Mouse (Mus musculus) thymus, adult 2 months (tissue): Measurements from ENCODE around the gene AL607142.1. TPM values are rescaled to one million over a fixed set of nuclear protein-coding genes. Genes with fewer than 3 reads are reported as not detected.

Source experiments
- DNase-seq: peaks from one replicate; pipeline ENCODE4 v3.0.0; 2021
- H3K27ac ChIP-seq: fragments of 200-500 bp; 2 replicates; pipeline ENCODE4 v1.5.1; 2012; ENCODE audit warnings: low read length, control low read depth; ENCODE audit not compliant: control insufficient read depth, insufficient read depth
- H3K27me3 ChIP-seq: fragments of 200-500 bp; 2 replicates; pipeline ENCODE4 v1.6.1; 2012; ENCODE audit warnings: mild to moderate bottlenecking, low read length, moderate library complexity, mixed read lengths; ENCODE audit not compliant: control insufficient read depth, insufficient read depth
- H3K36me3 ChIP-seq: fragments of 200-500 bp; 2 replicates; pipeline ENCODE4 v1.6.1; 2012; ENCODE audit warnings: mild to moderate bottlenecking, low read length, moderate library complexity; ENCODE audit not compliant: control insufficient read depth, insufficient read depth
- H3K4me1 ChIP-seq: fragments of 200-500 bp; replicated peaks from 2 replicates; pipeline ENCODE4 v1.6.1; 2012; ENCODE audit warnings: low read length; ENCODE audit not compliant: control insufficient read depth, insufficient read depth
- H3K4me3 ChIP-seq: fragments of 200-500 bp; 2 replicates; pipeline ENCODE4 v1.5.1; 2012; ENCODE audit warnings: mild to moderate bottlenecking, low read length, control low read depth, moderate library complexity; ENCODE audit not compliant: control insufficient read depth, insufficient read depth
- CTCF ChIP-seq: fragments of 200-500 bp; IDR thresholded peaks from 2 replicates; pipeline ENCODE4 v1.5.1; 2012; ENCODE audit warnings: mild to moderate bottlenecking, control low read depth, low read length, moderate library complexity, borderline replicate concordance; ENCODE audit not compliant: control insufficient read depth, poor library complexity, insufficient read depth; ENCODE audit errors: extremely low read depth
- POLR2A ChIP-seq: fragments of 200-500 bp; IDR thresholded peaks from 2 replicates; pipeline ENCODE4 v1.6.1; 2012; ENCODE audit warnings: mild to moderate bottlenecking, low read length, control low read depth, moderate library complexity; ENCODE audit not compliant: control insufficient read depth, poor library complexity, insufficient read depth; ENCODE audit errors: extremely low read depth
- WGBS: fragments of 180-500 bp; shearing (Covaris S2); methylation state at CpG from one replicate; pipeline ENCODE4 v1.1.7; 2018; 5-methylcytosine and 5-hydroxymethylcytosine counted together
- polyA plus RNA-seq: library from polyadenylated mRNA; depleted of rRNA; stranded (reverse); fragments of >200 nt; gene quantifications from 2 replicates; pipeline ENCODE4 v1.2.3, GENCODE M21; 2012

Gene AL607142.1
- polyA plus RNA-seq, 1 experiment, result not detected

DNA sequence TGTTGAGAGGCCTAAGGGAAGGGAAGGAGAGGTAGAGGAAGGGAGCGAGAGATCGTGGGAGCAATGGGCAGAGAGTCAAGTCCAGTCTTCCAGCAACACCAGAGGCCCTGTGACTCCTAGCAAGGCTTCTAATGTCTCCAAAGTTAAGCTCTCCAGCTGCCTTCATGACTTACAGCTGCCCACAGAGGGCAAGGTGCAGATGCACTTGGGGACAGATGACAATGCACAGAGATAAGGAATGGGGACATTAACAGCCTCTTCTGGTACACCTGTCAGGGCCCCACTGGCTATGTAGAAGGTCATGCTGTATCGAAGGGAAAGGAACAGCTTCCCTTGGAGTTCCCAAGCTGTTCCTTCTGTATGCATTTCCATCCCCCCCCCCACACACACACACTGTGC lies 4.8 kb downstream of the AL607142.1 start:
- Histone ChIP-seq H3K4me1 (peaks cover 11% of the 10 kb centered on the region), H3K27me3 (no peaks in the 10 kb centered on the region), H3K27ac (no peak overlapping the region), H3K4me3 (no peak overlapping the region), H3K36me3 (no peaks in the 10 kb centered on the region)
- DNase-seq, result no peak
- TF ChIP-seq CTCF (no peak), POLR2A (no peak)
- 97% methylated on average over 3 of the region's 3 CpGs for WGBS

DNA sequence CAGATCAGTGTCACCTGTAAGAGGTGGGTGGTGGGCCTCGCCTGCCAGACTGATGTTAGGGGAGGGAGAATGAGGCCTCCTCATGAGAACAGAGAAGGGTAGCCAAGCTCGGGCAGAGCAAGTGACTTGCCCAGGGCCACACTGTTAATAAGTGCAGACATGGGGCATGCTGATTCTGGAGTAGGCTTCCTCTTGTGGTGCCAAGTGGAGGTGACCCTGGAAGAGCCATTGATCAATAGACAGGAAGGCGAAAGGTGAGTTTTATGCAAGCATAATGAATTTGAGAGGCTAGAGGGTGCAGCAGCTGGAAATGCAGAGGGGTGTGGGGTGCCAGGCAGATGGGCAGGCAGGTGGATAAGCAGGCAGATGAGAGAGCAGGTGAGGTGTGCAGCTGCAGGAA lies 6.6 kb downstream of the AL607142.1 start:
- no peak overlapping the region for H3K4me3 ChIP-seq
- no peaks in the 10 kb centered on the region for H3K36me3 ChIP-seq
- WGBS, result 78% methylated on average over 3 of the region's 3 CpGs
- peaks cover 11% of the 10 kb centered on the region for H3K4me1 ChIP-seq
- H3K27ac ChIP-seq, result no peak overlapping the region
- no peak for TF ChIP-seq POLR2A
- no peak for TF ChIP-seq CTCF
- H3K27me3 ChIP-seq, result no peaks in the 10 kb centered on the region
- no peak for DNase-seq

DNA sequence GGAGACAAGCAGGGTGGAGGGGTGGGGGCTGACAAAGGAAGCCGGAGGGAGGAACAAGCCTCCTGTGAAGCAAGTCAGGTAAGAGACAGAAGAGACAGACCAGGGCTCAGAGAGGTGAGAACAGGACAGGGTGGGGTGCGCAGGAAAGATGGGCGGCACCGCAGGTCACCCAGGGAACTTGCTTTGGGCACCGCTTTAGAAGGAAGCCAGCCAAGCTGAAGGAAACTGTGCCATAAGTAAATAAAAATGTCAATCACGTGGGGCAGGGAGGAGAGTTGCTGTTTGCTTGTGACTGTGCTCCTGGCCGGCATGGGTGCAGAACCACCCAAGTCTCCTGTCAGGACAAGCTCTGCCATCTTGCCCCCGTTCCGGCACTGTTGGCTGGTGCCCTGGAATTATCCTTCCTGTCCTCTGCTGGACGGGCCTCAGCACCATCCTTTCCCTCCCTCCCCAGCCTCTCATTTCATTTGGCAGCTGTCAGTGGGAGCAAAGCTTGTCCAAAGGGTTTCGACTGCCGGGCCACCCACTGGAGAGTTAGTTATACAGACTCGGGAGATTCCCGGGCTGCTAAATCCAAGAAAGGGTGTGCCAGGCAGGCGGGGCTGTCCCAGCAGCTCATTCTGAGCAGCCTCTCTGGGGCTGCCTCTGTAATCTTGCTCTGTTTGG lies 7.2 kb downstream of the AL607142.1 start:
- TF ChIP-seq CTCF, result no peak
- TF ChIP-seq POLR2A, result no peak
- Histone ChIP-seq H3K27ac (no peak overlapping the region), H3K27me3 (no peaks in the 10 kb centered on the region), H3K4me3 (no peak overlapping the region), H3K4me1 (peaks cover 10% of the 10 kb centered on the region), H3K36me3 (no peaks in the 10 kb centered on the region)
- DNase-seq, result no peak
- WGBS, result 95% methylated on average over 15 of the region's 15 CpGs

DNA sequence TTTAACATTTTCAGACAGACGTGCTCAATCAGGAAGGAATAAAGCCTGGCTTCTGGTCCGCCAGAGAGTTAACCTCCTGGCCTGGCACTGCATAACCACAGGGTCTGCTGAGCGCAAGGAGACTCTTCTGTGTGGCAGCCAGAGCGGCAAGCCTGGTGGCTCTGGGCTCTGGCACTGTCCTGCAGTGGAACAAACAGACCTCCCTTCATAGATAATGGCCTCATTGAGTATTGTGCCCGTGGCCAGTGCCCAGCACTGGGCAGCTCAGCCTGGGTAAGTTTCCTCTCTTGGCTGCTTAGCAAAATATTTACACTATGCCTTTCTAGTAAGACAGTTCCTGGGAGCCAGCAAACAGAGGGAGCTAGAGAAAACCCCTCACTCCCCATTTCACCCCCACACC lies 9.3 kb downstream of the AL607142.1 start:
- TF ChIP-seq CTCF (no peak), POLR2A (no peak)
- Histone ChIP-seq H3K27me3 (no peaks in the 10 kb centered on the region), H3K4me1 (peaks cover 7% of the 10 kb centered on the region), H3K4me3 (no peak overlapping the region), H3K27ac (no peak overlapping the region), H3K36me3 (no peaks in the 10 kb centered on the region)
- 87% methylated on average over 5 of the region's 5 CpGs for WGBS
- no peak for DNase-seq

DNA sequence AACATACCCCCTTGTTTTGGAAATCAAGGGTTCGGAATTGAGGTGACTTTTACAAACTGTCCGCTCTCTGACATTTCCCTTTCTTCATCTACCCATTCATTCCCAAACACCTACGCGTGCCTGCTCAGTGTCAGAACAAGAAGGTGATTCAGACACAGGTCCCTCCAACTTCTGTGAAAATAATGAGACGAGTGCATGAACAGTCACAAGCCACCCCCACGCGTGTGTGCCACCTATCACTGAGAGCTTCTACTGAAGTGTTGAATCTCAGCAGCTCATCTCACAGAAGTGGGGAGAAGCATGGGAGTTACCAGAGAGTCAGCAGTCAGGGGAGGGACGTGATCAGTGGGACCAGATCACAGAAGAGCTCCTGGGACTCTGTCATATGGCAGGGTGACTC lies 12.5 kb downstream of the AL607142.1 start:
- Histone ChIP-seq H3K27me3 (no peaks in the 10 kb centered on the region), H3K4me1 (peaks cover 4% of the 10 kb centered on the region), H3K27ac (no peak overlapping the region), H3K36me3 (no peaks in the 10 kb centered on the region), H3K4me3 (no peak overlapping the region)
- 98% methylated on average over 8 of the region's 8 CpGs for WGBS
- no peak for TF ChIP-seq CTCF
- TF ChIP-seq POLR2A, result no peak
- DNase-seq, result no peak

DNA sequence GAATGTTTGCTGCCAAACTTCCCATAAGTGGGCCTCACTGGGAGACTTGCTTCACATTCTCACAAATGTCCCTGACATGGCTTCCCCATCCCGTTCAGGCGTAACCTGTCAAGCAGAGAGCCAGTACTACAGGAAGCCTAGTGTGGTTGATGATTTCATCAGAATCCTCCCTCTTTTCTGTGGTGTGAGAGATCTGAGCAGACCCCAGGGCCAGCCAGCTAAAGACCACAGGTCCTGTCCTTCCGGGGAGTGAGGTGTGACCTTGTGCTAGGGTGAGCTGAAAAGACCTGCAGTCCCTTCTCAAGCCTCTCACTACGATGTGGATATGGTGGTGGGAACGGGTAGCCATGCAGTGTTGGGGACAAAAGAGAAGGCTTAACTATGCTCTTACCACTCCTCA lies 17.7 kb downstream of the AL607142.1 start:
- H3K4me3 ChIP-seq, result no peak overlapping the region
- DNase-seq, result no peak
- H3K36me3 ChIP-seq, result no peaks in the 10 kb centered on the region
- no peaks in the 10 kb centered on the region for H3K4me1 ChIP-seq
- WGBS, result 78% methylated on average over 5 of the region's 5 CpGs
- no peak overlapping the region for H3K27ac ChIP-seq
- TF ChIP-seq POLR2A (no peak), CTCF (no peak)
- H3K27me3 ChIP-seq, result no peaks in the 10 kb centered on the region

DNA sequence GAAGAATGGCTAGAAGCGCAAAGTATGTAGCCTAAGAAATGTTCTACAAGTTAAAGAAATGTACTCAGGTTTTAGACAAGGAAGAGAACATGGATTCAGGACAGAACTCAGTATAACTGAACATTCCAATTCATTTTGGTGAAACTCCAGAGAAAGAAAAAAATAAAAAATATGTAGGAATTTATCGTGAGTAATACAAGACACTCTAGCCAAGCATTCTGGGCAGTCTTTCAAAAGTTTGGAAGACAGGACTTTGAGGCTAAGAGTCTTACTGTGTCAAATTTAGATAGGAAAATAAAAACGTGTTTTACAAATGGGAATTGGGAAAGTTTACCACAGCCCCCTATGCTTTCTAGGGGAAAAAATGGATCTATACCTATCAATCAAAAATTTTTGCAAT lies 18.9 kb downstream of the AL607142.1 start:
- H3K4me3 ChIP-seq, result no peak overlapping the region
- no peak for DNase-seq

More for the DNA sequence above, 18.9 kb downstream of the AL607142.1 start:
- H3K36me3 ChIP-seq, result no peaks in the 10 kb centered on the region
- WGBS, result 94% methylated on average over 3 of the region's 3 CpGs
- H3K4me1 ChIP-seq, result no peaks in the 10 kb centered on the region
- no peak overlapping the region for H3K27ac ChIP-seq
- TF ChIP-seq CTCF, result no peak
- TF ChIP-seq POLR2A, result no peak
- H3K27me3 ChIP-seq, result no peaks in the 10 kb centered on the region
